ENCODE assay signal across 21 mouse cellular contexts in genomic region chr13:108524548-108524947, GRCm38 (mm10).
"Had no signal": no experiment of that assay in that cellular context is flagged by ENCODE, and none has a peak within 500 bp of the region (broad histone marks: within the 10 kb centered on the region; RNA-seq: fewer than 3 reads in every experiment).

No protein-coding gene starts in this region.

- H3K36me3 ChIP-seq: limb, embryonic 12.5 days; limb, embryonic 15.5 days; midbrain, embryonic 13.5 days; neural tube, embryonic 13.5 days had no signal

- H3K4me1 ChIP-seq: limb, embryonic 12.5 days; limb, embryonic 15.5 days had no signal

- H3K9me3 ChIP-seq: limb, embryonic 12.5 days; limb, embryonic 15.5 days; midbrain, embryonic 13.5 days; neural tube, embryonic 13.5 days had no signal

- H3K4me2 ChIP-seq: limb, embryonic 12.5 days; limb, embryonic 15.5 days; liver, embryonic 11.5 days; lung, embryonic 14.5 days; midbrain, embryonic 13.5 days; neural tube, embryonic 13.5 days had no signal

- H3K27ac ChIP-seq: layer of hippocampus, adult 2 months; limb, embryonic 12.5 days; limb, embryonic 15.5 days; liver, embryonic 14.5 days; macrophage; midbrain, embryonic 13.5 days; neural tube, embryonic 13.5 days; stomach, postnatal 0 days had no signal

- H3K27me3 ChIP-seq: limb, embryonic 12.5 days; limb, embryonic 15.5 days; midbrain, embryonic 13.5 days; neural tube, embryonic 13.5 days had no signal

- ATAC-seq: liver, postnatal 0 days; lung, postnatal 0 days; midbrain, embryonic 13.5 days had no signal

- H3K9ac ChIP-seq: limb, embryonic 12.5 days; limb, embryonic 15.5 days; liver, embryonic 14.5 days; liver, postnatal 0 days; lung, embryonic 14.5 days; midbrain, embryonic 13.5 days; neural tube, embryonic 13.5 days had no signal

- DNase-seq: kidney, adult 11 months; kidney, adult 9 months; kidney, postnatal 14 days; layer of hippocampus, adult 9-11 months; left cerebral cortex, postnatal 4 days; liver, postnatal 0 days; retina, postnatal 1 day; right cerebral cortex, postnatal 4 days; thymus, postnatal 25 days had no signal

- H3K4me3 ChIP-seq: layer of hippocampus, adult 2 months; limb, embryonic 12.5 days; limb, embryonic 15.5 days; midbrain, embryonic 13.5 days; myocyte; neural tube, embryonic 13.5 days had no signal
